Mouse (Mus musculus) 416B (cell line): Measurements from ENCODE around the gene Exoc4.

Experiments used
- DNase-seq: peaks from one replicate; pipeline ENCODE4 v3.0.0; 2011; ENCODE audit warnings: low read depth

Exoc4 gene

GRCm38 (mm10) chr6:33468480-33468879 lies 219.6 kb downstream of the Exoc4 start:
- no peak for DNase-seq

GRCm38 (mm10) chr6:33476134-33476533 lies 227.2 kb downstream of the Exoc4 start:
- no peak for DNase-seq

- peak; percentile 56 for DNase-seq
These were observed 235.7 kb downstream of the Exoc4 start for GRCm38 (mm10) chr6:33484568-33484967.

- DNase-seq, result no peak
These were observed 240.9 kb downstream of the Exoc4 start for GRCm38 (mm10) chr6:33489788-33490187.

- DNase-seq, result no peak
These were observed 247.4 kb downstream of the Exoc4 start for GRCm38 (mm10) chr6:33496141-33496855.

- DNase-seq, result no peak
These were observed 248.5 kb downstream of the Exoc4 start for GRCm38 (mm10) chr6:33497348-33497747.

GRCm38 (mm10) chr6:33502388-33502787 lies 253.5 kb downstream of the Exoc4 start:
- no peak for DNase-seq

- peak; percentile 51 for DNase-seq
These were observed 254.5 kb downstream of the Exoc4 start for GRCm38 (mm10) chr6:33503381-33503780.

- DNase-seq, result no peak
These were observed 258.2 kb downstream of the Exoc4 start for GRCm38 (mm10) chr6:33507134-33507533.

GRCm38 (mm10) chr6:33515391-33515790 lies 266.5 kb downstream of the Exoc4 start:
- DNase-seq, result peak; percentile 65

- no peak for DNase-seq
These were observed 267.9 kb downstream of the Exoc4 start for GRCm38 (mm10) chr6:33516798-33517197.

GRCm38 (mm10) chr6:33517890-33518410 lies 269.1 kb downstream of the Exoc4 start:
- peak; percentile 11 for DNase-seq

- DNase-seq, result no peak
These were observed 276.9 kb downstream of the Exoc4 start for GRCm38 (mm10) chr6:33525695-33526366.

GRCm38 (mm10) chr6:33540356-33540755 lies 291.5 kb downstream of the Exoc4 start:
- DNase-seq, result no peak

- DNase-seq, result no peak
These were observed 293.8 kb downstream of the Exoc4 start for GRCm38 (mm10) chr6:33542712-33543111.

- DNase-seq, result no peak
These were observed 303.0 kb downstream of the Exoc4 start for GRCm38 (mm10) chr6:33551934-33552333.

- no peak for DNase-seq
These were observed 312.0 kb downstream of the Exoc4 start for GRCm38 (mm10) chr6:33560925-33561324.

GRCm38 (mm10) chr6:33561911-33562310 lies 313.0 kb downstream of the Exoc4 start:
- DNase-seq, result no peak

GRCm38 (mm10) chr6:33575947-33576346 lies 327.1 kb downstream of the Exoc4 start:
- DNase-seq, result peak; percentile 45

GRCm38 (mm10) chr6:33608469-33608868 lies 359.6 kb downstream of the Exoc4 start:
- no peak for DNase-seq

- no peak for DNase-seq
These were observed 365.1 kb downstream of the Exoc4 start for GRCm38 (mm10) chr6:33613978-33614377.

- DNase-seq, result peak; percentile 94
These were observed 369.7 kb downstream of the Exoc4 start for GRCm38 (mm10) chr6:33618590-33618989.

GRCm38 (mm10) chr6:33620701-33621100 lies 371.8 kb downstream of the Exoc4 start:
- peak; percentile 17 for DNase-seq
